Mouse (Mus musculus): ENCODE data around the gene Cep19. TPM values are rescaled to one million over a fixed set of nuclear protein-coding genes. Genes with fewer than 3 reads are reported as not detected.
"Not testable (repeated sequence)": the region's sequence is repeated elsewhere in the genome, so short reads cannot be mapped to it uniquely, and the experiment has no call there.

Cep19 gene
- polyA plus RNA-seq, 1 experiment, result 11.3 TPM

DNA sequence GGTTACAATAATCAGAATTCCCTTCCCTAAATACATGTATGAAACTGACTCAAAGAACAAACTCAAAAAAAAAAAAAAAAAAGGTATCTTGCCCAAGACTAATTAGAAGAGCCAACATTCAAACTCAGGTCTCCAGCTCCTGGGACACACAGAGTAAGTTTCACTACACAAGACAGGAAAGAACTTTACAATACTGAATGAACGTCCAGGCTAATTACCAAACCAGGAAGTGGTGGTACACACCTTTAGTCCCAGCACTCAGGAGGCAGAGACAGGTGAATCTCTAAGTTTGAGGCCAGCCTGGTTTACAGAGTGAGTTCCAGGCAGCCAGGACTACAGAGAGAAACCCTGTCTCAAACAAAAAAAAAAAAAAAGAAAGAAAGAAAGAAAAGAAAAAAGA, 23.8 kb upstream of the Cep19 start:
- 6% methylated on average over 1 of the region's 1 CpGs for WGBS
- H3K4me1 ChIP-seq (ENCODE audit: control insufficient read depth, insufficient read depth, low read length), result peaks cover 1% of the 10 kb centered on the region; the same call in 1 of the 2 replicates
- H3K4me3 ChIP-seq (replicated peaks; ENCODE audit: control insufficient read depth, low read depth, low read length), result no peak overlapping the region
- TF ChIP-seq CTCF (IDR thresholded peaks at IDR 0.05; ENCODE audit: control insufficient read depth, insufficient read depth, low read length) (no peak), POLR2A (IDR thresholded peaks at IDR 0.05; ENCODE audit: borderline replicate concordance, control insufficient read depth, low read depth, low read length) (no peak)
- H3K27ac ChIP-seq (ENCODE audit: control insufficient read depth, insufficient read depth, low read depth, low read length, poor library complexity), result no peak overlapping the region

GRCm38 (mm10) chr16:32076406-32076805, 23.2 kb upstream of the Cep19 start:
- TF ChIP-seq CTCF (IDR thresholded peaks at IDR 0.05; ENCODE audit: control insufficient read depth, insufficient read depth, low read length) (no peak), POLR2A (IDR thresholded peaks at IDR 0.05; ENCODE audit: borderline replicate concordance, control insufficient read depth, low read depth, low read length) (no peak)
- peaks cover 1% of the 10 kb centered on the region; the same call in 1 of the 2 replicates for H3K4me1 ChIP-seq (ENCODE audit: control insufficient read depth, insufficient read depth, low read length)
- no peak overlapping the region for H3K27ac ChIP-seq (ENCODE audit: control insufficient read depth, insufficient read depth, low read depth, low read length, poor library complexity)
- no peak overlapping the region for H3K4me3 ChIP-seq (replicated peaks; ENCODE audit: control insufficient read depth, low read depth, low read length)
- WGBS, result 45% methylated on average over 3 of the region's 3 CpGs

- peak overlapping the region; percentile 91 for H3K4me3 ChIP-seq (replicated peaks; ENCODE audit: control insufficient read depth, low read depth, low read length)
- peaks cover 1% of the 10 kb centered on the region; the same call in 1 of the 2 replicates for H3K4me1 ChIP-seq (ENCODE audit: control insufficient read depth, insufficient read depth, low read length)
- WGBS, result 2% methylated on average over 13 of the region's 13 CpGs
- H3K27ac ChIP-seq (ENCODE audit: control insufficient read depth, insufficient read depth, low read depth, low read length, poor library complexity), result no peak overlapping the region
- no peak for TF ChIP-seq CTCF (IDR thresholded peaks at IDR 0.05; ENCODE audit: control insufficient read depth, insufficient read depth, low read length)
- no peak for TF ChIP-seq POLR2A (IDR thresholded peaks at IDR 0.05; ENCODE audit: borderline replicate concordance, control insufficient read depth, low read depth, low read length)
Observed at GRCm38 (mm10) chr16:32077648-32078407, 21.8 kb upstream of the Cep19 start.

GRCm38 (mm10) chr16:32078408-32078990, 21.1 kb upstream of the Cep19 start:
- no peak for TF ChIP-seq CTCF (IDR thresholded peaks at IDR 0.05; ENCODE audit: control insufficient read depth, insufficient read depth, low read length)
- no peak for TF ChIP-seq POLR2A (IDR thresholded peaks at IDR 0.05; ENCODE audit: borderline replicate concordance, control insufficient read depth, low read depth, low read length)
- under 1% methylated on average over 30 of the region's 30 CpGs for WGBS
- H3K27ac ChIP-seq (ENCODE audit: control insufficient read depth, insufficient read depth, low read depth, low read length, poor library complexity), result peak overlapping the region; percentile 100
- H3K4me1 ChIP-seq (ENCODE audit: control insufficient read depth, insufficient read depth, low read length), result peaks cover 1% of the 10 kb centered on the region; the same call in 1 of the 2 replicates
- H3K4me3 ChIP-seq (replicated peaks; ENCODE audit: control insufficient read depth, low read depth, low read length), result peak overlapping the region; percentile 91

GRCm38 (mm10) chr16:32078991-32079511, 20.5 kb upstream of the Cep19 start, which contains the start of gene Pak2:
Pak2 (minus strand) TSS chr16:32079342.
- WGBS, result 1% methylated on average over 52 of the region's 60 CpGs
- TF ChIP-seq POLR2A (IDR thresholded peaks at IDR 0.05; ENCODE audit: borderline replicate concordance, control insufficient read depth, low read depth, low read length) (peak; percentile 92), CTCF (IDR thresholded peaks at IDR 0.05; ENCODE audit: control insufficient read depth, insufficient read depth, low read length) (no peak)
- peak within 1 kb of the TSS; percentile 100 for H3K27ac ChIP-seq (ENCODE audit: control insufficient read depth, insufficient read depth, low read depth, low read length, poor library complexity)
- peak within 1 kb of the TSS; percentile 91 for H3K4me3 ChIP-seq (replicated peaks; ENCODE audit: control insufficient read depth, low read depth, low read length)
- H3K4me1 ChIP-seq (ENCODE audit: control insufficient read depth, insufficient read depth, low read length), result peaks cover 1% of the 10 kb centered on the region; the same call in 1 of the 2 replicates

- WGBS, result 13% methylated on average over 17 of the region's 17 CpGs
- Histone ChIP-seq H3K27ac (ENCODE audit: control insufficient read depth, insufficient read depth, low read depth, low read length, poor library complexity) (peak overlapping the region; percentile 45), H3K4me1 (ENCODE audit: control insufficient read depth, insufficient read depth, low read length) (peaks cover 1% of the 10 kb centered on the region; the same call in 1 of the 2 replicates), H3K4me3 (replicated peaks; ENCODE audit: control insufficient read depth, low read depth, low read length) (no peak overlapping the region)
- no peak for TF ChIP-seq CTCF (IDR thresholded peaks at IDR 0.05; ENCODE audit: control insufficient read depth, insufficient read depth, low read length)
- TF ChIP-seq POLR2A (IDR thresholded peaks at IDR 0.05; ENCODE audit: borderline replicate concordance, control insufficient read depth, low read depth, low read length), result no peak
Observed at GRCm38 (mm10) chr16:32087629-32088443, 11.8 kb upstream of the Cep19 start.

- WGBS, result 88% methylated on average over 7 of the region's 7 CpGs
- Histone ChIP-seq H3K4me3 (replicated peaks; ENCODE audit: control insufficient read depth, low read depth, low read length) (no peak overlapping the region), H3K27ac (ENCODE audit: control insufficient read depth, insufficient read depth, low read depth, low read length, poor library complexity) (no peak overlapping the region), H3K4me1 (ENCODE audit: control insufficient read depth, insufficient read depth, low read length) (peaks cover 1% of the 10 kb centered on the region; the same call in 1 of the 2 replicates)
- TF ChIP-seq CTCF (IDR thresholded peaks at IDR 0.05; ENCODE audit: control insufficient read depth, insufficient read depth, low read length), result no peak
- no peak for TF ChIP-seq POLR2A (IDR thresholded peaks at IDR 0.05; ENCODE audit: borderline replicate concordance, control insufficient read depth, low read depth, low read length)
Observed at GRCm38 (mm10) chr16:32091466-32091865, 8.1 kb upstream of the Cep19 start.

DNA sequence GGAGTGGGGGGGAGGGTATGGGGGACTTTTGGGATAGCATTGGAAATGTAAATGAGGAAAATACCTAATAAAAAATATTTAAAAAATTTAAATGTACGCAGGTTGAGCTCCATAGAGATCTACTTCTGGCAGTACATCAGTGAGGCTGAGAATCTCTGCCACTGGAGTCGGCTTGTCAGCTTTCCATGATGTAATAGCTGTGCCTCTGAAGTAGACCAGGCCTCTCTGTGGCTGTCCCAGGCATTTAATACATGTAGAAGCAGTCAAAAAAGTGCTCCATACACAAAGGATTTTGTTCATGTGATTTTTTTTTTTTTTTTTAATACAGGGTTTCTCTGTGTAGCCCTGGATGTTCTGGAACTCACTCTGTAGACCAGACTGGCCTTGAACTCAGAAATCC, 1.8 kb upstream of the Cep19 start:
- not testable (repeated sequence) for H3K27ac ChIP-seq (ENCODE audit: control insufficient read depth, insufficient read depth, low read depth, low read length, poor library complexity); H3K4me1 ChIP-seq (ENCODE audit: control insufficient read depth, insufficient read depth, low read length); H3K4me3 ChIP-seq (replicated peaks; ENCODE audit: control insufficient read depth, low read depth, low read length)
- WGBS, result 81% methylated on average over 2 of the region's 2 CpGs

Measured in bone marrow, adult 2 months (tissue).